Mouse (Mus musculus): Measurements from ENCODE around the gene Ptgds.
A peak's percentile ranks its signal among the peaks of the same experiment; 100 is the strongest.

Ptgds gene

DNA sequence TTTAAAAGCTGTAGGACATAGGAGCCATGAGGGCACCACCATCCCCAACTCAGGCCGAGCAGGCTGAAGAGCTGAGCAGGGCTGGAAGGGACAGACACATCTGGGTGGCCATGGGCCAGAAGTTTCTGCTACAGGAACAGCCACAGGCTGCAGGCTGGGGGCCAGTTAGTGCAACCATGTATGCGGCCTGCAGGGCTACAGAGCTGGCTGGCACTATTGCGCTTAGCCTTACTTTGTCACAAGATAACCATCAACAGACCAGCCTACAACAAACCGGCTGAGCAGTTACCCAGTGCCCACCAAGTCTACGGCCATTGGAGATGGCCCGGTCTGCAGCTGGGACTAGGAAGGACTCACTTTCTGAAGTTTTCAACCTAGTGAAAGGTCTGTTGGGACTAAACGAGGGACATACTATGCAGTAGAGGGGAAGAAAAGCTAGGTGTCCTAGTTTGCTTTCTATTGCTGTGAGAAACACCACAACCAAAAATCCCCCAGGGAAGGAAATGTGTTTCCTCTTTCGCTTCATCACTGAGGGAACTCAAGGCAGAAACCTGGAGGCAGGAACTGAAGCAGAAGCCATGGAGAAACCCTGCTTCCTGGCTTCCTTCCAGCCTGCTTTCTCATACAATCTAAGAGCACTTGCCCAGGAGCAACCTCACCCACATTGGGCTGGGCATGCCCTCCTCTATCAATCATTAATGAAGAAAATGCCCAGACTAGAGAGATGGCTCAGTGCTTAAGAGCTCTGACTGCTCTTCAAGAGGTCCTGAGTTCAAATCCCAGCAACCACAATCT, 18.8 kb downstream of the Ptgds start:
- DNase-seq (ENCODE audit: extremely low read depth, low read depth) = no peak

DNA sequence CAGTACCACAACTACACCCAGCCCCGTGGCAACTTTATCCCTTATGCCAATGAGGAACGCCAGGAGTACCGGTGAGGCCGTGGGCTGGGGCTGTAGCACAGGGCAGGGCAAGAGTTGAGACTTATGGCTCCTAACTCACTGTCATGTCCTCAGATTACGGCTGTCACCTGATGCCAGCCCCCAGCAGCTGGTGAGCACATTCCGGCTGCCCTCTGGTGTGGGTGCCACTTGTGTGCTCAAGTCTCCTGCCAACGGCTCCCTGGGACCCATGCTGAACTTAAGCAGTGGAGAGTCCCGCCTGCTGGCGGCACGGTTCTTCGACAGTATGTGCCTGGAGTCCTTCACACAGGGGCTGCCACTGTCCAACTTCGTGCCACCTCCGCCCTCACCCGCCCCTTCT, 27.2 kb downstream of the Ptgds start:
- DNase-seq (ENCODE audit: extremely low read depth, low read depth) = no peak

- no peak for DNase-seq (ENCODE audit: extremely low read depth, low read depth)
Observed at GRCm38 (mm10) chr2:25441067-25441466, 28.8 kb downstream of the Ptgds start.

DNA sequence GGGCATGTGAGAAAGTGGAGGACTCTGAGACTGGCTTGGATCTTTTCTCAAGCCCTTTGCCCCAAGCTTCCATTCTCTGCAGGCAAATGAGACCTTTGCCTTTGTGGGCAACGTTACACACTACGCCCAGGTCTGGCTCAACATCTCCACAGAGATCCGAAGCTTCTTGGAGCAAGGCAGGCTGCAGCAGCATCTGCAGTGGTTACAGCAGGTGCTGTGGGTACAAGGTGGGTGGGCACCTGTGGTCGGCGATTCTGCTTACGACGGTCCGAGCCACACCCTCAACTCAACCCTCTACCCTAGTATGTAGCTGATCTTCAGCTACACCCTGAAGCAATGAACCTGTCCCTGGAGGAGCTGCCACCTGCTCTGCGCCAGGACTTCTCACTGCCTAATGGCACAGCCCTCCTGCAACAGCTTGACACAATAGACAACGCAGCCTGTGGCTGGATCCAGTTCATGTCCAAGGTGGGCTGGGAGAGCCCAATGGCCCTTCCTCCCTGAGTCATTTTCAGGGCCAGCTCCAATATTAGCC, 33.5 kb downstream of the Ptgds start:
- DNase-seq (ENCODE audit: extremely low read depth, low read depth) = no peak

DNA sequence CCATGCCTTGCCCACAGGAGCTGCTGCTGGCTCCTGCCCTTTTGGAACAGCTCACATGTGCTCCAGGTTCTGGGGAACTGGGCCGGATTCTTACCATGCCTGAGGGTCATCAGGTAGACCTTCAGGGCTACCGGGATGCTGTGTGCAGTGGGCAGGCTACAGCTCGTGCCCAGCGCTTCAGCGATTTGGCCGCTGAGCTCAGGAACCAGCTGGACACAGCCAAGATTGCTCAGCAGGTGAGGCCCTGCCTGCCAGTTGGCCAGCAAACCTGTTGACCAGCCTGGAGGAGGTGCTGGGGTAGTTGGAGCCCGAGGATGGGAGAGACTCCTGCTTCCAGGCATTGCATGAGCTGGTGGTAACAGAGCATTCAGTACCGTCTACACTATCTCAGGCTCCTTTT, 35.6 kb downstream of the Ptgds start:
- no peak for DNase-seq (ENCODE audit: extremely low read depth, low read depth)

DNA sequence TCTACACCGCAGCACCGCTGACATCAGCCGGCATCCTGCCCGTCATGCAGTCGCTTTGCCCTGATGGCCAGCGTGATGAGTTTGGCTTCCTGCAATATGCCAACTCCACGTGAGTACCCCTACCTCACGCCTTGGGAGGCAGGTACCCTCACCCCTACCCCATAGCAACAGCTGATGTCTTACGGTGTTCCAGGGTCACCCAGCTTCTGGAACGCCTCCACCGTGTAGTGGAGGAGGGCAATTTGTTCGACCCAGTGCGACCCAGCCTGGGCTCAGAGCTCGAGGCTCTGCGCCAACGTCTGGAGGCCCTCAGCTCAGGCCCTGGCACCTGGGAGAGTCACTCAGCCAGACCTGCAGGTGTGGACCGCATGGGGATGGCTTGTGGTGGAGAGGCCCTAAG, 36.7 kb downstream of the Ptgds start:
- DNase-seq (ENCODE audit: extremely low read depth, low read depth) = no peak

DNA sequence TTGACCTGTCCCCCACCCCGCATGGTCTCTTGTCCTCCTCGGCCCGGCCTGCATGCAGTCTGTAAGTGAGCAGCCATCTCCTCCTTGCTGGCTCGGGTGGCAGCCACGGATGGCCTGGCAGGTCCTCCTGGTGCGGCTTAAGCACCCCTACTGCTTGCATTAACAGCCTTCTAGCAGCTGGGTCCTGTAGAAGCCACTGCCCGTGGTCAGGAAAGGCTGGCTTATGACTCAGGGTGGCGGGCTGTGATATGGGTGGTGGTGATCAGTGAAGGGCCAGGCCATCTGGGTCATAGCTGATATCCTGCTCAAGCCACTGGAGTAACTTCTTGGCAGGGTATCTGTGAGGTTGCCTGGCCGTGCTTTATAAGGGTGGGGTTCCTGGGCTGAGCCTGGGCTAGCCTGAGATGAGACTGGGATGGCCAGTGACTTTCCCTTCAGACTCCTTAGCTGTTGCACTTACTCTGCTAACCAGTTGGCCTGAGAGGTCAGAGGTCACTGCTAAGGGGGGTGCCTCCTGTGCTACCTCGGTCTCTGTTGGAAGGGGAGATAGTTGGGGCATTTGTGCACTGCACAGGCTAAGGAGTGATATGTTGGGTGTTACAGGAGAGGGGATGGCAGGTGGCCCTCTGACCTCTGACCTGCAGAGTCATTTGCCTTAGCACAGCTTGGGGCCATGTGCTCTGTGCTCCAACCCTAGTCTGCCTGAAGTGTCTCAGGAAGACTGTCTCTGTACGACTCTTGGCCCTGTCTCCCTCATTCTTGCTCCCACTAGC, 37.3 kb downstream of the Ptgds start:
- no peak for DNase-seq (ENCODE audit: extremely low read depth, low read depth)

GRCm38 (mm10) chr2:25431308-25431855, 38.5 kb downstream of the Ptgds start:
- no peak for DNase-seq (ENCODE audit: extremely low read depth, low read depth)

GRCm38 (mm10) chr2:25430395-25431233, 39.2 kb downstream of the Ptgds start:
- no peak for DNase-seq (ENCODE audit: extremely low read depth, low read depth)

GRCm38 (mm10) chr2:25429435-25430180, 40.2 kb downstream of the Ptgds start:
- DNase-seq (ENCODE audit: extremely low read depth, low read depth) = no peak

DNA sequence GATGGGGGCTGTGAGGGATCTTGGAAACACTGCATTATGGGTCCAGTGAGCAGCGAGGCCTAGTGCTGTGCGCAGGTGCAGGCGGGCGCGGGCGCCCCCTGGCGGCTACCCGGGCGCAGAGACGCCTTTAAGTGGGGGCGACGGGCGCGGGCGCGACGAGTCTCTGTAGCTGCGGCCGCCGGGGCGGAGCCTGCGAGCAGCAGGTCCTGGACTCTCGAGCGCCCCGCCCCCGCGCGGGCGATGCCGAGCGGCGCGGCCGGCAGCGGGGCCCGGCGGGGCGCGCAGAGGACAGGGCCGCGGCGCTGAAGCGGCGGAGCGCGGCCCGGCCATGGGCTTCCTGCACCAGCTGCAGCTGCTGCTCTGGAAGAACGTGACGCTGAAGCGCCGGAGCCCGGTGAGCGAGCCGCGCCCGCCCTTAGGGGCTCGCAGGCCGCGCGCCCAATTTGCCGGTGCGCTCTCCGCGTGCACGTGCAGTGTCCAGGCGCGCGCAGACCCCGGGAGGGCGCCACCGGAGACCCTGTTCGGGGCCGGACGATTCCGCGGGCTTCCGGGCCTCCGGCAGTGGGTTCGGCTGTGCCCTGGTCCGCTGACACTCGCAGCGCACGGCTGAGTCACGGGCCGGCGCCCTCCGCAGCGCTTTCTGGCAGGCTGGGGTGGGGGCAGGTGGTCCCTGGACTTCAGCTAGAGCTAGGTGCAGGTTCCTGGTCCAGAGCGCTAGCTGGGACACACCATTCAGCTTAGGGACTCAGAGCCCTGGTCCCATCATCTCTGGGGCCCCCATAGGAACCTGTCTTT, 41.2 kb downstream of the Ptgds start, which contains the start of gene Abca2:
TSS of gene Abca2 (plus strand) at position 262 of the 795 bp plus-strand sequence.
- DNase-seq (ENCODE audit: extremely low read depth, low read depth) = peak; percentile 74

DNA sequence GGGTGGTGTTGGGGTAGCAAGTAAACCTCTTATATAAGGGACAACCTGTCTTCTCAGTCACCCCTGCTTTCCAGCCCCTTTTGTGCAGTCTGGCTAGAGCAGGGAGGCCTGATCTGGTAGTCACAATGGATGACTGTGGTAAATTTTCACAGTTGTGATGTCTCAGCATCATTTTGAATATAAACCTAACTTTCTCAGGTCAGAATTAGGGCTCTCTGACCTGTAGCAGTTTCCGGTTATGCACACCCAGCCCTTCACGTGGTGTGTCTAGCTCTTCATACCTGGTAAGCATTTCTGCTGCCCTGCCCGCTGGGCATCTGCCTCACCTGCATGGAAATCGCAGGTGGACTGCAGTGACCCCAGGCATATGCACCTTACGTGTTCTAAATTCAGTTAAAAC, 42.6 kb downstream of the Ptgds start:
- no peak for DNase-seq (ENCODE audit: extremely low read depth, low read depth)

DNA sequence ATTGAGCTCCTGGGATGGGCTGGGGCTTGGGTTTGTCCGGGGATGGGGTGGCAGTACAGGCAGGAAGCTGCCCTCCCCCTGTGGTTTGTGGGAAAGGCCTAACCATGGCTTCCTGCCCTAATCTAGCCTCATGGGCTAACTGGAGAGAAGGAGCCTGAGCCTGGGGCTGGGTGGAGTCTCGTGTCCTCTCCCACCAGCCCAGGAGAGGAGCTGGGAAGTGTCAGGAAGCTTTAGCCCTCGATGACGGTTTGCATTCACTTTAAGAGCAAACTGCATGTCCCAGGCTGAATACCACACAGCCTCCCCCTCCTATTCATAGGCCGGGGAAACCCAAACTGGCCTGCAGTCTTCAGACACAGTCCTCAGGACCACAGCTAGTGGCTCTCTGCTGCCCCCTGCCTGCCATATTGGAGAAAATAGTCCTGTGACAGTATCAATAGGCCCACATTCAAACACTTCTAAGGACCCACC, 43.1 kb downstream of the Ptgds start:
- DNase-seq (ENCODE audit: extremely low read depth, low read depth) = peak; percentile 64

DNA sequence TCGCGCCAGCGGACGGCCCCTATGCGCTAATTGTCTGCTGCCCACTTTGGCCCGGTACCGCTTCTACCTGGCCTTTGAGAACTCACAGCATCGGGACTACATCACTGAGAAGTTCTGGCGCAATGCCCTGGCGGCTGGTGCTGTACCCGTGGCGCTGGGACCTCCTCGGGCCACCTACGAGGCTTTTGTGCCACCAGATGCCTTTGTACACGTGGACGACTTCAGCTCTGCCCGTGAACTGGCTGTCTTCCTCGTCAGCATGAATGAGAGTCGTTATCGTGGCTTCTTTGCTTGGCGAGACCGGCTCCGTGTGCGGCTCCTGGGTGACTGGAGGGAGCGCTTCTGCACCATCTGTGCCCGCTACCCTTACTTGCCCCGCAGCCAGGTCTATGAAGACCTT, 44.4 kb downstream of the Ptgds start:
- DNase-seq (ENCODE audit: extremely low read depth, low read depth) = no peak

DNA sequence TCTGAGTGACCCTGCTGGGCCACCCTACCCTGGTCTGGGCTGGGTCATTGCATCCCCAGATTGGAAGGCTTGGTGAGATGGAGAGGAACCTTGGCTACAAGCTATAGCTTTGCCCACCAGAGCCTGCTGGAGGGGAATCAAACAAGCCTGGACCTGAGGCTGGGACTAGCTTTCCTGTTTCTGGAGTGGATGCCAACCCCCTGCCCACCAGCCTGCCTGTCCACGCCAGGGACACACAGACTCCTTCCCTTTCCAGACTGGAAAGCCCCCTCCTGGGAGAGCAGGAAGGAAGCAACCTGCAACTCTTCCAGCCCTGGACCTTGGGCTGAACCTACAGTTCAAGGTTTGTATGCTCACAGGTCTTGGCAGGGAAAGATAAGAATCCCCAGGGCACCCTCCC, 46.2 kb downstream of the Ptgds start:
- no peak for DNase-seq (ENCODE audit: extremely low read depth, low read depth)

DNA sequence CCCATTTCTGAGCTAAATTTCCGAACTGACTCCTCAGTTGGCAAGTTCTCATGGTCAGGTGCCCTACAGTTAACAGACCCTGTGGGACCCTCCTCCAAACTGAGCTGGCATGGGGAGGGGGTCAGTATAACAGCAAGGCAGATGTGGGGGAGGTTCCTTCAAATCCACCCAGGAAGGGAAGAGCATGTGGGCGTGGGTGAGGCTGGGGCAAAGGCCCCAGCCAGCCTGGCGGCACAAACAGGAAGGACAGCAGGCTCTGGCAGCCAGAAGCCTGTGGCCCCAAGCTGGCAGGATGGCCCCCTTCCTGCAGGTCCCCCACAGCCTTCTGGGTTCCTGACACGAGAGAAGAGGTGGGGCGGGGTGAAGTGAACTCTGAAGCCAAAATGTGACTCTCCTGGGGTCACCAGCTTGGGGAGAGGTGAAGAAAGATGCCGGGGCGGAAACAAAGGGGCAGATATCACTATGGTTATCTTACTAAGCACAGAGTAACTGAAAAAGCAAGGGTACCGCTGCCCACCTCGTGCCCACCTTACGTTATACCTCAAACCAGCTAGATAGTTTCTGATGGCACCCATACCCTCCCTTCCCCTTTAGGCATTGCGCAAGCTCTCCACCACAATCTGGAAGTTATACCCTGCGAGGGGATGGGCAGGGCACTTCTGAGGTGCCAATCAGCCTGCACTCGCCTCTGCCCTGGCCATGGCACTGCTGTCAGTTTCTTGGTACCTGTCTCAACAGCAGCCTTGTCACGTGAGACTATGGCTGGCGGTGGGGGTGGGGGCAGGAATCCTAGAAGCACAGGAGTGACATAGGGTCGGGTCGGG, 47.0 kb downstream of the Ptgds start, which contains the start of gene Fut7:
TSS of gene Fut7 (plus strand) at position 681 of the 824 bp plus-strand sequence.
- DNase-seq (ENCODE audit: extremely low read depth, low read depth) = no peak

GRCm38 (mm10) chr2:25421896-25422295, 48.0 kb downstream of the Ptgds start:
- peak; percentile 49 for DNase-seq (ENCODE audit: extremely low read depth, low read depth)

DNA sequence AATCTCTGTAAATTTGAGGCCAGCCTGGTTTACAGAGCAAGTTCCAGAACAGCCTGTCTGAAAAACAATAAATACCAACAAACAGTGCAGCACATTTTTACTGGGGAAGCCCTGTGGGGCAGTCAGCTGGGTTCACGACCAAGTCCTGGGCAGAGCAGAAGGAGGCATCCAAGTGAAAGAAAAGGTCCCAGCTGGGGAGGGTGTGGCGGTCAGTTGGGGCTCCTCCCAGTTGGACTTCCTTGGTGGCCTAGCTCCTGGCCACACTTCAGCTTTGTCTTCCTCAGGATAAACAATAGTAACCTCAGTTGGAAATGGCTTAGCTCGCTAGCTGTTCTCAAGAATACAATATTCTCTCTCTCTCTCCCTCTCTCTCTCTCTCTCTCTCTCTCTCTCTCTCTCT, 52.4 kb downstream of the Ptgds start:
- DNase-seq (ENCODE audit: extremely low read depth, low read depth) = no peak

All from MEL-GATA-1-ER (cell line).